ENCODE assay signal across 17 mouse cellular contexts in genomic region chr3:50269680-50270079, GRCm38 (mm10).
A peak's percentile ranks its signal among the peaks of the same experiment; 100 is the strongest.
DNase-seq lines count a peak whose midpoint lies in the region; ATAC-seq lines count a peak whose summit lies in the region.
"Had no signal": no experiment of that assay in that cellular context is flagged by ENCODE, and none has a peak within 500 bp of the region (broad histone marks: within the 10 kb centered on the region; RNA-seq: fewer than 3 reads in every experiment).

No protein-coding gene starts in this region.

- no peak overlapping the region for H3K27ac ChIP-seq in forebrain, embryonic 16.5 days (ENCODE audit: low read length)
- no peak overlapping the region for H3K27ac ChIP-seq in forebrain, embryonic 15.5 days (replicated peaks)
- H3K27ac ChIP-seq: embryonic facial prominence, embryonic 13.5 days; forebrain, embryonic 12.5 days; limb, embryonic 10.5 days; liver, embryonic 13.5 days; neural tube, embryonic 15.5 days had no signal

- ATAC-seq in forebrain, embryonic 16.5 days, result peak; percentile 64; the same call in 1 of the 2 replicates
- no peak for ATAC-seq in forebrain, embryonic 15.5 days (replicated peaks)
- ATAC-seq: Patski had no signal

- H3K9ac ChIP-seq in forebrain, embryonic 16.5 days (replicated peaks; ENCODE audit: low read depth, low read length), result no peak overlapping the region
- H3K9ac ChIP-seq in forebrain, embryonic 15.5 days (replicated peaks), result no peak overlapping the region
- H3K9ac ChIP-seq: embryonic facial prominence, embryonic 13.5 days; forebrain, embryonic 12.5 days; liver, embryonic 13.5 days; neural tube, embryonic 15.5 days had no signal

- no peak overlapping the region for H3K4me2 ChIP-seq in forebrain, embryonic 16.5 days (ENCODE audit: low read length)
- no peak overlapping the region for H3K4me2 ChIP-seq in forebrain, embryonic 15.5 days (replicated peaks)
- H3K4me2 ChIP-seq: embryonic facial prominence, embryonic 13.5 days; forebrain, embryonic 12.5 days; liver, embryonic 13.5 days; neural tube, embryonic 15.5 days had no signal

- WGBS in forebrain, embryonic 16.5 days, result 53% methylated on average over 4 of the region's 4 CpGs
- 57% methylated on average over 4 of the region's 4 CpGs for WGBS in forebrain, embryonic 15.5 days

- H3K36me3 ChIP-seq in forebrain, embryonic 16.5 days (ENCODE audit: control insufficient read depth, insufficient read depth), result no peaks in the 10 kb centered on the region
- no peaks in the 10 kb centered on the region for H3K36me3 ChIP-seq in forebrain, embryonic 15.5 days
- H3K36me3 ChIP-seq: embryonic facial prominence, embryonic 13.5 days; forebrain, embryonic 12.5 days; limb, embryonic 10.5 days; liver, embryonic 13.5 days; neural tube, embryonic 15.5 days had no signal

- no peaks in the 10 kb centered on the region for H3K27me3 ChIP-seq in forebrain, embryonic 16.5 days (replicated peaks; ENCODE audit: control insufficient read depth, insufficient read depth, low read length)
- no peaks in the 10 kb centered on the region for H3K27me3 ChIP-seq in forebrain, embryonic 15.5 days
- H3K27me3 ChIP-seq: embryonic facial prominence, embryonic 13.5 days; forebrain, embryonic 12.5 days; liver, embryonic 13.5 days; neural tube, embryonic 15.5 days had no signal

- no peaks in the 10 kb centered on the region for H3K9me3 ChIP-seq in forebrain, embryonic 16.5 days (ENCODE audit: control insufficient read depth, low read length)
- H3K9me3 ChIP-seq in forebrain, embryonic 15.5 days, result no peaks in the 10 kb centered on the region
- H3K9me3 ChIP-seq: embryonic facial prominence, embryonic 13.5 days; forebrain, embryonic 12.5 days; limb, embryonic 10.5 days; liver, embryonic 13.5 days; neural tube, embryonic 15.5 days had no signal

- H3K4me3 ChIP-seq in forebrain, embryonic 16.5 days (replicated peaks; ENCODE audit: low read length), result no peak overlapping the region
- H3K4me3 ChIP-seq in forebrain, embryonic 15.5 days, result no peak overlapping the region
- H3K4me3 ChIP-seq: embryonic facial prominence, embryonic 13.5 days; forebrain, embryonic 12.5 days; limb, embryonic 10.5 days; liver, embryonic 13.5 days; neural tube, embryonic 15.5 days had no signal

- no peaks in the 10 kb centered on the region for H3K4me1 ChIP-seq in forebrain, embryonic 16.5 days (replicated peaks; ENCODE audit: control insufficient read depth, insufficient read depth, low read length)
- H3K4me1 ChIP-seq in forebrain, embryonic 15.5 days, result no peaks in the 10 kb centered on the region
- H3K4me1 ChIP-seq: embryonic facial prominence, embryonic 13.5 days; forebrain, embryonic 12.5 days; limb, embryonic 10.5 days; liver, embryonic 13.5 days; neural tube, embryonic 15.5 days had no signal

- peak; percentile 28 for DNase-seq in brain, embryonic 18.5 days (ENCODE audit: low read depth, low spot score)
- peak; percentile 62 to 80 for DNase-seq in cerebellum, postnatal 25 days
- peak; percentile 27 to 40 for DNase-seq in layer of hippocampus, postnatal 36 days
- DNase-seq in urinary bladder, postnatal 14 days (ENCODE audit: low spot score), result no peak
- DNase-seq in neural tube, embryonic 10.5 days (ENCODE audit: extremely low spot score, low spot score), result no peak
- DNase-seq in heart, adult 11 months, result no peak
- DNase-seq: kidney, adult 8-10 months; kidney, postnatal 4 days; liver, embryonic 13.5 days; thymus, adult 18-20 months had no signal

Comparison
In these comparisons a context has a peak if more than half of its experiments do, and no peak if none do; other contexts are left out.
1. DNase-seq: peak in brain, embryonic 18.5 days (single experiment), cerebellum, postnatal 25 days (2 of 2) and layer of hippocampus, postnatal 36 days (2 of 2); none in urinary bladder, postnatal 14 days (single experiment), neural tube, embryonic 10.5 days (single experiment) and heart, adult 11 months (single experiment).